Mouse (Mus musculus) liver, postnatal 0 days (tissue): ENCODE results near the gene Cntd1.

Experiments used
- CTCF ChIP-seq: sonication (generic); IDR thresholded peaks from 2 replicates; pipeline ENCODE4 v1.5.1; 2016; ENCODE audit warnings: antibody characterized with exemption, low read depth
- EP300 ChIP-seq: IDR thresholded peaks from 2 replicates; pipeline ENCODE4 v1.6.1; 2016; ENCODE audit warnings: antibody characterized with exemption, low read depth, mild to moderate bottlenecking

- TF ChIP-seq CTCF (peak; percentile 83), EP300 (peak; percentile 18; the same call in 1 of the 2 replicates)
Observed at GRCm38 (mm10) chr11:101248258-101248994, 30.4 kb upstream of the Cntd1 start.
